Mouse (Mus musculus): ENCODE data around the gene Shank2.

DNA sequence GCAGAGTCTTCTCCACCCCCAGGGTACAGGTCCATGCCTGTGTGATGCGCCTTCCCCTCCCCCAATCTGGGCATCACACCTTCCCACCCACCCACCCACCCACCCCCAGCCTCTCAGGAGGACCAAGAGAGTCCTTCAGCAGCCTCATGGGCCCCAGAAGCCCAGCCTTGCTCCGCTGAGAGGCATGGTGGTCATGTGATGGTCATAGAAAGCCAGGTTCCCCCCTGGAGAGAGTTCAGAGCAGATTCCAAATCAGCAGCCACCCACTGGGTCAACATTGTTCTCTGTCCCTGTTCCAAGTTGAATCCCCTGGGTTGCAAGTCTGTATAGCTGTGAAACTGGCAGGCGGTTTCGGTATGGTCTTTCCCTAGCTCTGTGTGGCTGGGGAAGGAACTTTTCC lies 284.2 kb downstream of the Shank2 start:
- TF ChIP-seq POLR2A (IDR thresholded peaks at IDR 0.05; ENCODE audit: insufficient read depth, low read depth, low read length) (no peak), CTCF (IDR thresholded peaks at IDR 0.05) (no peak)

Data from heart, adult 2 months (tissue).